Mouse (Mus musculus) megakaryocyte, embryonic 14.5 days (primary cell): ENCODE data around the gene Gm21693.
"Not testable (repeated sequence)": the region's sequence is repeated elsewhere in the genome, so short reads cannot be mapped to it uniquely, and the experiment has no call there.

Experiments used
- FLI1 ChIP-seq: IDR thresholded peaks from 2 replicates; pipeline ENCODE4 v1.6.1; 2012; ENCODE audit warnings: low read length, inconsistent platforms, mixed read lengths
- GATA1 ChIP-seq: IDR thresholded peaks from 3 replicates; pipeline ENCODE4 v1.6.1; 2012; ENCODE audit warnings: mixed read lengths, low read length, inconsistent platforms, borderline replicate concordance

- TF ChIP-seq GATA1, FLI1: not testable (repeated sequence)
Measured at GRCm38 (mm10) chrY:3306349-3306748, 38.8 kb downstream of the Gm21693 start, which contains the start of gene Gm21677.
